Mouse (Mus musculus): Measurements from ENCODE around the gene Zfp991. TPM values are rescaled to one million over a fixed set of nuclear protein-coding genes. Genes with fewer than 3 reads are reported as not detected.
"Not testable (repeated sequence)": the region's sequence is repeated elsewhere in the genome, so short reads cannot be mapped to it uniquely, and the experiment has no call there.

Gene Zfp991
- total RNA-seq (2021): 1 to 10 TPM in 1 of 2 experiments, under 1 TPM in 1; 0.88 to 1.0 TPM
- long read RNA-seq, experiment 1: 0 reads
- long read RNA-seq, experiment 2, partial matches to known transcripts: 0 of 2 reads
- long read RNA-seq, experiment 2, other reads (novel, unspliced or antisense): 2 of 2 reads

DNA sequence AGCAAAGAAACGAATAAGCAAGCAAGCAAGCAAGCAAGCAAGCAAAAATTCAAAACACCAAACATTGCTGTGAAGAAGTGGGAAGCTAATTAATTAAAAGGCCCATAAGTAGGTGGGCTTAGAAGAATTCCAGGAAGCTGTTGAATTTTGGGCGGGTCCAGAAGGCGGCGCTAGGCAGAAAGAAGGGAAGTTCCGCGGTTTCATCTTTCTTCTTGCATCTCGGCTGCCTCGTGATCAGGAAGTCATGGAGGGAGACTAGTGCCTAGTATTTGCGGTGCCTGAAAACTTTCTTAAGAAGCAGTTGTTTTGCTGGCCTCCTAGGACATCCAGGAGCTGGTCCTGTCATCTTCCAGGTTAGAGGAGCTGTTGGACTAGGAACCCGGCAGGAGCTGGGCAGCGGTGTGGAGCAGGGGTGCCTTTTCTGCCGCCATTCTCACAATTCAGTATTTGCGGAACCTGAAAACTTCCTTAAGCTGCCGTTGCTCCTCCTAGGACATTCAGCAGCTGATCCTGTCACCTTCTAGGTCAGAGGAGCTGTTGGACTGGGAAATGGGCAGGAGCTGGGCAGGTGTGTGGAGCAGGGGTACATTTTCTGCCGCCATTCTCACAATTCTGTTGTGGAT lies at the start of gene Zfp991:
Zfp991 (plus strand) TSS at position 202 of the 623 bp plus-strand sequence.
- not testable (repeated sequence) for DNase-seq (ENCODE audit: low spot score)

DNA sequence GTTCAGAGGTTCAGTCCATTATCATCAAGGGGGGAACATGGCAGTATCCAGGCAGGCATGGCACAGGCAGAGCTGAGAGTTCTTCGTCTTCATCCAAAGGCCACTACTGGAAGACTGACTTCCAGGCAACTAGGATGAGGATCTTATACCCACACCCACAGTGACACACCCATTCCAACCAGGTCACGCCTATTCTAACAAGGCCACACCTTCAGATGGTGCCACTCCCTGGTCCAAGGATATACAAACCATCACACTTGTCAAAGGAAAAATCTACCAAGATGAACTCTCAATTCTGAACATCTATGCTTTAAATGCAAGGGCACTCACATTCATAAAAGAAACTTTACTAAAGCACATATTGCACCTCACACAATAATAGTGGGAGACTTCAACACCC lies 36.2 kb upstream of the Zfp991 start:
- not testable (repeated sequence) for DNase-seq (ENCODE audit: low spot score)

DNA sequence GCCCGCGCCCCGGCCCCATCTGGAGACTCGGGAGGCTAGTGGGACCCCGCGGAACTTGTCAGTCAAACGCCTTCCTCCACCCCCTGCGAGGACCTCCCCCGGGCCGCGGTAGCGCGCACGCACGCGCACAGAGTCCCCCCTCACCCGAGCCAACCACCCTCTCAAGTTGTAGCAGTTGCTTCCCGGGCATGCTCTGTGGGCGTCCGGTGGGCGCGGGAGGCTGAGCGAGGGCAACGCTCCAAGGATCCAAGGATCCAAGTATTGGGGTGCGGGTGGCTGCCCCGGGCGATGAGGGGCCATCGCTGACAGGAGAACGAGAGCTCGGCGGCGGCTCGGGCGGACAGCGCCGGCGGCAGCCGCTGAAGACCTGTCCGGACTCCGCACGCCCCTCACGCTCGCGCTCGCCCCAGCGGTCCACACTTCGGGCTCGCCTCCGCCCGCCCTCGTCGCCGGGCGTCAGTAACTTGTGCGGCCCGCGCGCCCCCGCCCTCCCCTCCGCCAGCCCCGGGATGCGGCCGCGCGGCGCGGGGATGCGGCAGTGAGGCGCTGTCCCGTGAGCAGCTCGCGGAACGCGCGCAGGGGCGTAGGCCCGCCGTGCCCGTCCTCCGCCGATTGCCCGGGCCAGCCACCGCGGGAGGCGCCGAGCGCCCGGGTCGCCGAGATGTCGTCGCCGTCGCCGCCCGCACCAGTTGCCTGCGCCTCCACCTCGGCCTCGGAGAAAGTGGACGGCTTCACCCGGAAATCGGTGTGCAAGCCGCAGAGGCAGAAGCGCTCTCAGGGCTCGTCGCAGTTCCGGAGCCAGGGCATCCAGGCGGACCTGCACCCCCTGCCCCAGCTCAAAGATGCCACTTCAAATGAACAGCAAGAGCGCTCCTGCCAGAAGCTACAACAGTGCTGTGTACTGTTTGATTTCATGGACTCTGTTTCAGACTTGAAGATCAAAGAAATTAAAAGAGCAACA lies 29.9 kb upstream of the Zfp991 start:
- DNase-seq (ENCODE audit: low spot score): not testable (repeated sequence)

DNA sequence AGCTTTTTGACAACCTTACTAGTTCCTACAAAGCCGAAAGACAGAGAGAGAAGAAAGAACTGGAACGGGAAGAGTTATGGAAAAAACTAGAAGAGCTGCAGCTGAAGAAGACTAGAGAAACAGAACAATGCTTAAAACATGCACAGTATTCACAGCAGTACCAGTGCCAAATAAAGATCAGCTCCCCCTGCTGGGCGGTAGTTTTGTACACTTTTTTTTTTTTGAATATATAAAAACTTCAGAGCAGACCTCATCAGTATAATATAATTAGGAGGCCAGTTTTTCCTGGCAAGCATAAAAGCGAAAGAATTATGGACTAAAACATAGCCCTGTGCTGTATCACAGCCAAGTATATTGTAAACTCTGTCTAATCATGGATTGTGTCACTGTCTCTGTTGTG lies 28.0 kb upstream of the Zfp991 start:
- DNase-seq (ENCODE audit: low spot score): not testable (repeated sequence)

DNA sequence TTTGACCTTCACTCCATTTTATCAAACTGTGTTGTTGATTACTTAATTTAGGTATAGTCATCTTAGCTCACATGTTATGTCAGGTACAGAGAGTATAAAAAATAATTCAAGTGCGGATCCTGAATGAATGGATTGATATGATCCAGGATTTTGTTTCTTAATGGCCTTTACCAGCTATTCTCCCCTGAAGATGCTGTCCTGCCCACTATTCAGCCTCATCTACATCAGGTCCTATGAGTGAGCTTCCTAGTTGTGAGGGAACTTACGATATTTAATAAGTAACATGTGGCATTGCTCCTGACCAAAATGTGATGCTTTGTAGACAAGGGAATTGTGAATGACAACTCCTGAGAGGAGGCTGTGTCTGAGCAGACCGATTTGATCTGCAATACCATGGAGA lies 14.0 kb upstream of the Zfp991 start:
- DNase-seq (ENCODE audit: low spot score): not testable (repeated sequence)

DNA sequence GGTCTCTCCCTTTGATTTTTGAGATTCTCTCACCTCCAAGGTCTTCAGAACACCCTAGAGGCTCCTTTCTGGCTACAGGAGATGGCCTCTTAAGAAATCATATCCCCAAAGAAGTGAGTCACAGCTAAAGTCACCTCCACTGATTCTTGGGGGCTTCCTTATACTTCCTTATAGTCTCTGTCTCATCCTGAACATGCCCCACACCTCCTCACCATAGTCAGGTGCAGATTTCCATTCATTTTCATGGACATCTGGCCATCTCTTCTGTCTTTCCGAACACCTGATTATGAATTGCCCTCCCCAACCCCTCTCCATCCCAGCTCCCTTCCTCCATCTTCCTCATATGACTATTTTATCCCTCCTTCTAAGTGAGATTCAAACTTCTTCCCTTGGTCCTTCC lies 9.6 kb upstream of the Zfp991 start:
- DNase-seq (ENCODE audit: low spot score): not testable (repeated sequence)

DNA sequence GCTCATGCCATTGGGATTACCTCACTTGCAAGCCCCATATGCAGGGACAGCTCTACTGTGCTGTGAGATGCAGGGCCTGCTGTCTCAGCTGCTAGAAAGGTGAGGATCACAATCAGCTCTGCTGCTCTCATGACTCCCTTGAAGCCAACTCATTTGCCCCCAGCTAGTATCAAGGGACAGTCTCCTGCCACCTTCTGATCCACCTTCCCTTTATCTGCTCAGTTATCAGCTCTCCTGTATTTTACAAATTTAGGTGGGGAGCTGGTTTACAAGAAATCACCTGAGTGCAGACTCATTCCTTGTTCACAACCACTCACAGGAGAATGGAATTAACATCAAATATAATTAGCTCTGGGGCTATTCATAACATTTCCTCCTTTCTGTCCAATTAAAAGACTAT lies 8.0 kb upstream of the Zfp991 start:
- DNase-seq (ENCODE audit: low spot score): not testable (repeated sequence)

DNA sequence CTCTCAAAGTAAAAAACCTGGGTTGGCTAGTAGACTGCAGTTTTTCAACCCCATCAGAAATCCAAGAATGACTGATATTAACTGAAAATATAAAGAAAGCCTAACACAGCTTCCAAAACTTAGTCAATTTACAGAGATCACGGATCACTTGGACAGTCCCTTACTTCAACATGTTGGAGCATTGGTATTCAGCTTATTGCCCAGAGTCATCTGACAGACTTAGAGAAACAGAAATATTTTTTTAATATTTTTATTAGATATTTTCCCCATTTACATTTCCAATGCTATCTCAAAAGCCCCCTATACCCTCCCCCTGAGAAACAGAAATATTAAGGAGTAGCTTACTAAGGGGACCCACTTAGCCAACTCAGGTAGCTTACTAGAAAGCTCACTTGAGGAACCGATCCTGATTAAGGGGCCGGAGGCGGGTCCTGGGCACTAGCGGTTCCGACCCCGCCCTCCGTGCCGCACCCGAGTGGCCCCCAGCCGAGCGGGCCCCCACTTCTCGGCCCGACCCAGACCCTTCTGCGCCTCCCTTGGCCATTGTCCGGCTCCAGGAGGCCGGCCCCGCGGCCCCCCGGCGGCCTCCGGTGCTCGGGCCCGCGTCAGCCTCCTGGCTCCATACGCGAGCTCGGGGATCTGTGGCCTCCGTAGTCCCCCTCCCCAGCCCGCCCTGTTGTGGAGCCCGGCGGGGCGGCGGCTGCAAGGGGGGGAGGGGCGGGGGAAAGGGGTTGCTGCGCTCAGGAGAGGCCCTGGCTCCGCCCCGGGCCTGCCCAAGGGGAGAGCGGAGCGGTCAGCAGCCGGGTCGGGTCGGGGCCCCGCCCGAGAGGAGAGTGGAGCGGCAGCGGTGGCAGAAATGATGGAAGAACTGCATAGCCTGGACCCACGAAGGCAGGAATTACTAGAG lies 7.2 kb upstream of the Zfp991 start:
- DNase-seq (ENCODE audit: low spot score): not testable (repeated sequence)

DNA sequence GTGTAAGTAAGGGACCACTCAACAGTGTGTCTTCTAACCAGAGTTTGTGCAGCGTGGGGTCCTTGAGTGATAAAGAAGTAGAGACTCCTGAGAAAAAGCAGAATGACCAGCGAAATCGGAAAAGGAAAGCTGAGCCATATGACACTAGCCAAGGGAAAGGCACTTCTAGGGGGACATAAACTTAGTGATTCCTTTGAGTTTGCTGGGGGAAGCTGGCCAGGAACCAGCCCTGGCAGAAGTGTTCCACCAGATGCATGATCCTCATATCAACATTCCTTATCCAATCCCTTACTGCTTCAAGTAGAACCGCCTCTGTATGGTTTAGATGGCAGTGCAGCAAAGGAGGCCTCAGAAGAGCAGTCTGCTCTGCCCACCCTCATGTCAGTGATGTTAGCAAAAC lies 6.5 kb upstream of the Zfp991 start:
- not testable (repeated sequence) for DNase-seq (ENCODE audit: low spot score)

DNA sequence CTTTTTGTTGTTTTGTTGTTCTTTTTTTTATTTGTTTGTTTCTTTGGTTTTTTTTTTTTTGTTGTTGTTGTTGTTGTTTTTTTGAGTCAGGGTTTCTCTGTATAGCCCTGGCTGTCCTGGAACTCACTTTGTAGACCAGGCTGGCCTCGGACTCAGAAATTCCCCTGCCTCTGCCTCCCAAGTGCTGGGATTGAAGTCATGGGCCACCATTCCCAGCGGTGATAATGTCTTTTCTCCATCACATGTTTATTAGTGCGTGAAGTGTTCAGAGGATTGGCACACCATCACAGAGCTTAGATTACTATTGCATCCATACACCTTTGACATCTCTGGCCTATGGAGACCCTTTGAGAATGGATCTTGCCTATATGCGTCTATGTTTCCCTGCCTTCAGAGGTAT lies 6.0 kb upstream of the Zfp991 start:
- DNase-seq (ENCODE audit: low spot score): not testable (repeated sequence)

DNA sequence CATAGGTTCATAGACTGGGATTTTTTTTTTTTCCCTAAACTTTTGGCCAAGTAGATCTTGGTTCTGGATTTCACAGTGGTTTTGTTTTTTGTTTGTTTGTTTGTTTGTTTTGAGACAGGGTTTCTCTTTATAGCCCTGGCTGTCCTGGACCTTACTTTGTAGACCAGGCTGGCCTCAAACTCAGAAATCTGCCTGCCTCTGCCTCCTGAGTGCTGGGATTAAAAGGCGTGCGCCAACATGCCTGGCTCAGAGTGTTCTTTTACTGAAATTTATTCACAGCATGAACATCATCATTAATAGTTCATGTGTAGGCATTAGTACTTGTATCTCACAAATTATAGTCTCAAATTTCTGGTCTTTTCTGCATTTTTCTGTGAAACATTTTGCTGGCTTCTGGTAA lies 5.4 kb upstream of the Zfp991 start:
- not testable (repeated sequence) for DNase-seq (ENCODE audit: low spot score)

DNA sequence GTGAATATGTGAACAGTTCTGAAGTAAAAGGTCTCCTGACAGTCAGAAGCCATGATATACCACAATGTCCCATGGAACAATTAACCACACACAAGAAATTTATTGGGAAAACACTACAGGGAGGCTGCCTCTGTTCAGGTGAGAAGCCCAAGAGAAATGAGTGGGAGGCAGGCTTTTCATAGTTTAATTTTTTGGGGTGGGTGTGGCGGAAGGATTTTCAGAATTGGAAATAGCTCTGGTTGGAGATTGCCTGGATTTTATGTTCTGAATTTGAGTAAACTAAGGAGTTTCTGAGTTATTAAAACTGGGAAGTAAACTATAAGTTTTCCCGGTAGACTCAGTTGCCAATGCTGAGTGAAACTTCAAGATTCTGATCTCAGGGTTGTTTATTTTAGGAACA lies 4.7 kb upstream of the Zfp991 start:
- not testable (repeated sequence) for DNase-seq (ENCODE audit: low spot score)

DNA sequence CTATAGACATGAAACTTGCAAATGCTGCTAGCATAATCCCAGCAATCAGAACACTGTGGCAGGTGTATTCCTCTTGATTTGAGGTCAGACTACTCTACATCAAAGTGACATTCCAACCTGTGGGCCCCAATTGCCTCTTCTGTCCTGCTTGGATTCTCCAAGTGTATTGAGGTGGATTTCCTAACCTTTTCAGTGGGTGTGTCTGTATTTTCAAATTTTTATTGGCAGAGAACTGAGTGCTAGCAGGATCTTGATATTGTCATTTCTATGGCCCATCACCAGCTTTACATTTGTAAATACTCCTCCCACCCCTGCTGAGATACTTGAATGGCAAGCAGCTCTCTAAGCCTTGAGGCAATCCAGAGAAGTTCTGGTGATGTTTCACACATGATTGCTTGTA lies 3.7 kb upstream of the Zfp991 start:
- not testable (repeated sequence) for DNase-seq (ENCODE audit: low spot score)

DNA sequence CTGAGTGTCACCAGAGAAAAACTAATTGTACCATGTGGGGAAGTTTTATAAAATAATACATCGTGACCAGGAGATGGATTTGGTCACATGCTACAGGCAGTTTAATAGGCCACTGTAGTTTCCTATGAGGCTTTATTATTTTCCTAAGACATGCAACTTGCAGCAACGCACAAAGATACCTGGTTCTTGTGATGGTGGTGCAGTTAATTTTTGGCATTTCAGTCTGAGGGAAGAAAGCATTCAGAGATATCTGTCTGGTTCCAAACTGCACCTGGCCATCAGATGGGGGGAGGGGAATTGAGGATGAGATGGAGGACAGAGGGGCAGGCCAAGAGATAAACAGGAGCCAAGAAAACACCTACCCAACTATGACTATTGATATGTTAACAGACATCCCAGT lies 1.8 kb downstream of the Zfp991 start:
- not testable (repeated sequence) for DNase-seq (ENCODE audit: low spot score)

DNA sequence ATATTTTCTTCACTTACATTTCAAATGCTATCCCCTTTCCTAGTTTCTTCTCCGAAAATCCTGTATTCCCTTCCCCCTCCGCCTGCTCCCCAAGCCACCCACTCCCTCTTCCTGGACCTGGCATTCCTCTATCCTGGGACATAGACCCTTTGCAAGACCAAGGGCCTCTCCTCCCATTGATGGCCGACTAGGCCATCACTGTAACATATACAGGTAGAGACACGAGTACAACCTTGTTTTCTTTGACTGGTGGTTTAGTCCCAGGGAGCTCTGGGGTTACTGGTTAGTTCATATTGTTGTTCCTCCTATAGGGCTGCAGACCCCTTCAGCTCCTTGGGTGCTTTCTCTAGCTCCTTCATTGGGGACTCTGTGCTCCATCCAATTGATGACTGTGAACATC lies 9.9 kb downstream of the Zfp991 start:
- DNase-seq (ENCODE audit: low spot score): not testable (repeated sequence)

DNA sequence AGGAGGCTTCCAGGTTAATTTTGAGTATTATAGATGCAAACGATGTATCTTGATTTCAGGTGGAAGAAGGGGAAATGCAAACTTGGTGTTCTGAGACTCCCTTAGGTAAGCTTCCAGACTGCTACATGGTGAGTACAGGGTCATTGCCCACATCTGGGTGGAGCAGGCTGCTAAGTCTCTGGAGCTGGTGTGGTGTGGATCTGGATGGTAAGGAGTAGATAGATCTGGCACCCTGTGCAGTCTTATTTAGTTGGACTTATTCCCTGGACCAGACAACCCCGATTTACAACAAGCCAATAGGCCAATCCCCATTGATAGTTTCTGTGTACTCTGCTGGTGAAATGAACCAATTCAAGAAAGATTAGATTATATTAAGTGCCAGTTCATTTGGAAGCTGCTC lies 33.4 kb downstream of the Zfp991 start:
- not testable (repeated sequence) for DNase-seq (ENCODE audit: low spot score)

DNA sequence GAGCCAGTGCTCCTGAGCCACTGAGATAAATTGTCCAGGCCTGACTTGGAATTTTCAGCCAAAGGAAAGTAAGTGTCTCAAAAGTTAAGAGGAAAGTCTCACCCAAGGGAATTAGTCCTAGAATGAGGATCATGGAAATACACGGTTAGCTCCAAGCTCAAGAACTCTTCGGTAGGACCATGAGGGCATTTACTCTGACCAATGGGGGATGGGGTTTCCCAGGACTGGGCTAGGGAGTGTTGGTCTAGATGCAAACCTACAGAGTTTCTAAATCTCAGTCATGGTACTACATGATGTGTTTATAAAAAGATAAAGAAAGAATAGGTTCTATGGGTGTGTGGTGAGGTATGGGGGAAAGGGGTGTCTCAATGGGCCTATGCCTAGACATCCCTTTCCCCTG lies 38.7 kb downstream of the Zfp991 start:
- DNase-seq (ENCODE audit: low spot score): not testable (repeated sequence)

DNA sequence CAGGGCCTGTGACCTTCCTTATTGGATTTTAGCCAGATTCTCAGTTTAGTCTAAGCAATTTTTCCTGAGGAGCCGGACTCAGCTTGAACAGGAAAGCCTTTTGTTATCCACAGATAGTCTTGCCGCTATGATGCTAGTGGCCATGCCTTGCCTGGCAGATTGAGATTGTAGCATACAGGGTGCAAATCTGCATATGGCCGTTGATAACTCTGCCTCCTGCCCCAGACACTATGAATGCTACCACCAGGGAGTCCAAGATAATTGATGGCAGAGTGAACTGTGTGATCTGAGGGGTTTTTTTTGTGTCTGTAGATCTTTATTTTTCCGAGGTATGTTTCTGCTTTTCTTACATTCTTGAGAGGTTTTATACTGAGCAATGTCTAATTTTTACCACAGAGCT lies 39.7 kb downstream of the Zfp991 start:
- not testable (repeated sequence) for DNase-seq (ENCODE audit: low spot score)

DNA sequence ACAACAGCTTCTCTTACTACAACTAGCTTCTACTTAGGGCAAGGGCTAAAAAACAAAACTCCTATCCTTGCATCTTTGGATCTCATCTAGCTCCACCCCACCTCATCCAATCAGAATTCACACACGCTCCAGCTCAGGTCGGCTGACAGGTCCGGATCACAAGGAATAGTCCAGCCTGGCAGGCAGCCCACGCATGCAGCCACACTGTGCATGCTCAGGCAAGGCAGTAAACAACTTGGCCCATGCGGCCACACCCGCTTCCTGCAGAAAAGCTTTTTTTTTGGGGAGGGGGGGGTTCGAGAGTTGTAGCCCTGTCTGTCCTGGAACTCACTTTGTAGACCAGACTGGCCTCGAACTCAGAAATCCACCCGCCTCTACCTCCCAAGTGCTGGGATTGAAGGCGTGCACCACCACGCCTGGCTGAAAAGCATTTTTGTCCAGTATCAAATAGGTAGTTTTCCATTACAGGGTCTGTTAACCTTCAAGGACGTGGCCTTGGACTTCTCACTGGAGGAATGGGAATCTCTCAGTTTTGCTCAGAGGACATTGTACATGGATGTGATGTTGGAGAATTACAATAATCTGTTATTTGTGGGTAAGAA lies 44.5 kb downstream of the Zfp991 start:
- DNase-seq (ENCODE audit: low spot score): not testable (repeated sequence)

DNA sequence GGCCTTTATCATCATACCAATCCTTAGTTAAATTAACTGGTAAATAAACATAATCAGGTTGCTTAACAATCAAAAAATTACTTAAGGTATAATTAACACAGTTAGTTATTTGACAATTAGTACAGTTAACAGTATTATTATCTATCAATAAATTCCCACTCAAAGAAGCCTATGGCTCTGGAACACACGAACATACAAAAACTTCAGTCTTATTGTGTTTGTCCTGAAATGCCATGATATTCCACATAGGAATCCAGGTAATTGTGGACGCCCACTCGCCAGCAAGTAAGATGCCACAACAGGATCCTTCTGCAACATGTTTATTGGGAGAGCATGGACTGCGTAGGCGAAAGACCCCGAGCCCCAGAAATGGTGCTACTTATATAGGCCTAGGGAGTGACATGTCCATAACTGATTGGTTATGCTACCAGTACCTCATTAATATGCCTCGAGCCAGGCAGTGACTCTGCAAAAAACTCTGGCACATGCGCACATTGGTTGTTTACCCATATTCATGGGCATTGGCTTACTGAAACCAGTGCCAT lies 49.4 kb downstream of the Zfp991 start:
- not testable (repeated sequence) for DNase-seq (ENCODE audit: low spot score)

Measured in gastrocnemius, adult 18-20 months (tissue).